Mouse (Mus musculus) spleen, embryonic (tissue): ENCODE data around the gene Frat1.
"Not testable (repeated sequence)": the region's sequence is repeated elsewhere in the genome, so short reads cannot be mapped to it uniquely, and the experiment has no call there.

Experiments used
- CTCF ChIA-PET: fragments of 350-600 bp; sonication (Branson Sonifier 250); formaldehyde crosslinking; loops from one replicate; lab custom pipeline; 2022; lab: Charles Lee

The Frat1 gene

GRCm38 (mm10) chr19:41842196-41842595 is 12.4 kb downstream of the Frat1 start:
- CTCF ChIA-PET: no interaction called here

DNA sequence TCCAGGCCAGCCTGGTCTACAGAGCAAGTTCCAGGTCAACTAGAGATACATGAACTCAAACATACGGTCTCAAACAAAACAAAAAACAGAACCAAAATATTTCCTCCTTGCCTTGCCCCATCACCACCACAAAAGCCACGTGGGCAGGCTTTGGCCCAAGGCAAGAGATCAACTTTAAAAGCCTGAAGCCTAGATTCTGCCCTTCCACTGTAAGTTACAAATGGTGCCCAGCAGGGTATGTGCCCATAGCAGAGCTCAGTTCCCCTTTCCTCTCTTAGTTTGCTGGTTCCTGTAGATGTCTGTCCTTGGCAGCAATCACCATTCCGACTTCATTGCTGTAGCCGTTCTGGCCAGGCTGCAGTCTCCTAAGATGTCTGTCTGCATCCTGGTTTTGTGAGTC is 12.9 kb downstream of the Frat1 start:
- CTCF ChIA-PET: no interaction called here

DNA sequence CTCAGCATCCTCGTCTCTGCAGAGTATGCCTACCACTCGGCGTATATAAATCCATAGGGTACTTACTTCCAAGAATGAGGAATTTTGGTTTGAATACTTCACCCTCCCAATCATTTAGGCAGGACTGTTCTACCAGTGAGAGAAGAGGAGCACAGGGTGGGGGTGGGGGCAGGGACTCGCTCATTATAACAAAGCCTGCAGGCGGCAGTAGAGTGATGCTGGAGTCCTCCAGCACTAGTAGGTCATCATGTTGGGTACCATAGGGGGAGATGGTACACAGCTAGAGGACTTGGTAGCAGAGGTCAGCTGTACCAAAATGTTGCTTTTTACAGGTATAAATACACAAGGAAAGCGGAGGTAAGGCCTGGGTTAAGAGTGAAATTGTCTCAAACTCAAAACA is 14.6 kb downstream of the Frat1 start:
- CTCF ChIA-PET: interaction anchor here (0.6 to 0.7 kb wide), 2 partner anchors 25 to 88 kb away, joined by 4 to 8 read pairs; no protein-coding TSS in a partner anchor

- CTCF ChIA-PET: interaction anchor here (0.5 to 1.1 kb wide), 4 partner anchors 16 to 106 kb away, joined by 3 to 14 read pairs (median 4); partner anchors contain the start of gene Frat1
These were observed 16.8 kb downstream of the Frat1 start for GRCm38 (mm10) chr19:41846366-41847090.

- CTCF ChIA-PET: interaction anchor here (0.5 to 1.1 kb wide), 3 partner anchors 17 to 58 kb away, joined by 3 to 4 read pairs (median 3); partner anchors contain the start of gene Frat1
These were observed 17.4 kb downstream of the Frat1 start for GRCm38 (mm10) chr19:41847091-41847581.

- CTCF ChIA-PET: interaction anchor here (0.6 kb wide), 1 partner anchor 35 kb away, joined by 4 read pairs; no protein-coding TSS in a partner anchor
These were observed 17.8 kb downstream of the Frat1 start for GRCm38 (mm10) chr19:41847614-41847991.

- CTCF ChIA-PET: interaction anchor here (0.6 kb wide), 1 partner anchor 232 kb away, joined by 3 read pairs; no protein-coding TSS in a partner anchor
These were observed 18.5 kb downstream of the Frat1 start, which contains the start of gene Frat2 for GRCm38 (mm10) chr19:41847992-41848851. Gene Frat2 (minus strand): TSS chr19:41848132.

DNA sequence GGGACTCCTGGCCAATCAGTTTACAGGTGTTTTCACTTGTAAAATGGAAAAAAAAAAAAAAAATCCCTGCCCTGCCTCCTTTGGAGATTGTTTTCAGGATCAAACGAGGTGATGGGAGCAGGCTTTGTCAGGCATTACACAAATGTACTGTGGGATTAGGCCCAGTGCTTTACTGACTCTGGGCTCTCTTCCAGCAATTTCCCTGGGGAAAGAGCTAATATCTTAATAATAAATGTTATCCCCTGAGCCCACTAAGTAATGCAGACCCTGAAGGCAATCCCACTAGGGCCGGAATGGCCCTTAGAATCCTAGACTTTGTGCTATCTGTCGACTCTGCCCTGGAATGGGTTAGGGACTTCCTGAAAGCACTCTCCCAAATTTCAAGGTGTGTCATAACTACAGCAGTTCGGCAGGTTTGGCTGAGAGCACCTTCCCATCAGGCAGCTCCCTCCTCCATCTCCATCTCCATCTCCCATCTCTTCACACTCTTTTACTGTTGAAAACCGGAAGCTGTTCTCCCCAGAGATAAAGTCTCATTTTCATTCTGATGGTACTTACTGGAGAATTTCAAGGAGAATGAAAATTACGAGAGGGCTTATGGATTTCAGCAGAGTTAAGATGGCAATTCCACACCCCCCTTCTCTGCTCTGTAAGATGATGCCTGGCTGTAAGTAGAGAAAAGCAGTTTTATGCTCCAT is 20.4 kb downstream of the Frat1 start:
- CTCF ChIA-PET: interaction anchor here (0.7 kb wide), 1 partner anchor 21 kb away, joined by 3 read pairs; no protein-coding TSS in a partner anchor

DNA sequence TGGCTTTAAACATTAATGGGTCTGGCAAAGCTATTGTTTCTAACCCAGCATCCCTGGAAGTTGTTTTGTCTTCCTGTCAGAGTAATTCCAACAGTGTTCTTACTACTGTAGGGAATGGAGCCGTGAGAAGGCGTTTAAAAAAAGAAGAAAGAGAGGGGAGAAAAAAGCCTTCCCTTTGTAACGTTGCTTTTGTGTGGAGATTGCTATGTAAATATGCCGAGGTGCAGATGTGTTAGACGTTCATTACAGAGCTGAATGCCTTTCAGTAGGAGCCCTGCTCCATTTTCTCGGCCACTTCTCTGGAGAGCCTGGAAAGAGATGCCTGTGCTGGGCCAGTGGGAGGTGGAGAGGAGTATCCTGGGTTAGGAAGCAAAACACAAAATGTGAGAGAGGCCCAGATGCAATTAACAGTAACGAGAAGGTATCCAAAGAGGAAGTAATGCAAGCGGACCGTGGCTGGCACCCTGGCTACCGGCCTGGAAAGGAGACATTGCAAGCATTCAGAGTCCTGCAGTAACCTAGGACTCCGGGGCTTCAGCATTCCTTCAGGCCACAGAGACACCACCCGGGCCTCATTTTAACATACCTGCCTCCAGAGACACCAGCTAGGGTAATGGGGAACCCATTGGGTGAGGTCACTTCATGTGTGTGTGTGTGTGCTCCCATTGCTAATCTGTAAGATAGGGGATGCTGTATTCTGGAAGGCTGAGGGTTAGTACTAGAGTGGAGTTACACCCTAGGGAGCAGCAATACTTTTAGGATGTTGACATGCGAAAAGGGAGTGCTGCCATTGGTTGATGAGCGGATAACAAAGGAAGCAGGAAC is 21.2 kb downstream of the Frat1 start:
- CTCF ChIA-PET: interaction anchor here (0.7 kb wide), 1 partner anchor 22 kb away, joined by 3 read pairs; no protein-coding TSS in a partner anchor

DNA sequence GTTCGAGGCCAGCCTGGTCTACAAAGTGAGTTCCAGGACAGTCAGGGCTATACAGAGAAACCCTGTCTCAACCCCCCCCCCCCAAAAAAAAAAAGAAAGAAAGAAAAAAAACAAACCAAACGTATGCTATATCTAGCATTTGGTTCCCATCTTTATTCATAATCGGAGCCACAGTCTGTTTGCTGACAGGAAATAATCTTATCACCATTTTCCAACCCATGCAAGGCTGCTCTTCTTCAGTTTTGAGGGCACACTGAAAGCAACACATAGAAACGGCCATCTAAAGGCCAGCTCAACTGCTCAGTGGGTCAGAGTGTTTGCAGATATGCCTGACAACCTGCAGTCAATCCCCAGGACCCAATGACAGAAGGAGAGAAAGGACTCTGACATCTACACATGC is 22.7 kb downstream of the Frat1 start:
- CTCF ChIA-PET: no interaction called here

- CTCF ChIA-PET: no interaction called here
These were observed 27.5 kb downstream of the Frat1 start for GRCm38 (mm10) chr19:41857086-41857762.

DNA sequence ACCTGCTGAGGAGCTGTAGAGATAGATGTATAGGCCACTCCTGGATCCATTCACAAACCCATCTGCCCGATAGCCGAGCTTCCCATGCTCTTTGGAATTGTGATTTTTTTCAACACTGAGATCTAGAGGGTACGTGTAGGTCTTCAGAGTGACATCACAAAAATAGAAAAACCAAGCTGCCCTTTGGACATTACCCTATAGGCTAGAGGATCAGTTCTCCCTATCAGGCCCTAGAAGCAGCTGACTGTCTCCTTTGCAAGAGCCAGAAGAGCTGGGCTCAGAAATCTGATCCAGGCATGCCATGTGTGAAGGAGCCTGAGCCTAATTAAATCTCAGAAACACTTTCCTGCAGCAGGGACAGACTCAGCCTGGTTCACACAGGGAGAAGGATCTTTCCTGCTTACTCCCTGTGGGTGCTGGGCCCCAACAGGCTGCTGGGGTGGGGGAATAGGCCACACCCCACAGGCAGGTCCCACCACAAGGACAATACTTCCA is 28.1 kb downstream of the Frat1 start:
- CTCF ChIA-PET: interaction anchor here (0.6 kb wide), 1 partner anchor 28 kb away, joined by 3 read pairs; the partner anchor contains the start of gene Frat1

DNA sequence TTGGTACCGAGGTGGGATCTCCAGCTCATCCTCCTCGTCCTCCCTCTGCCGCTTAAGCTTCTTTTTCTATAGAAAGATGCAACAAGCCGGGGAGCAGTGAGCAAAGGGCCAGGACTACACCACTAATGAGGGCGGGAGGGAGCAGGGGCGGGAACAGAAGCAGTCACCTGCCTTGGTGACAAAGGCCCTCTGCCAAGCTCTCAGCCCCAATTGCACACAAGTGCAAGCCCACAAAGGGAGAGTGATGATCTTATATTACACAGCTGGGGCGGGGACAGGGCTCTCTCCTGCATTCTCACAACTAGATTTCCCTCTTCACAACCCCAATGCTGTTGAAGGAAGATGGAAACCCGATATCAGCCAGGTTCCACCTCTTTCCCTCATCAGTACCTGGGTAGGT is 36.9 kb downstream of the Frat1 start:
- CTCF ChIA-PET: interaction anchor here (0.7 kb wide), 1 partner anchor 25 kb away, joined by 4 read pairs; no protein-coding TSS in a partner anchor

- CTCF ChIA-PET: interaction anchor here (0.5 to 0.6 kb wide), 2 partner anchors 25 to 64 kb away, joined by 5 to 8 read pairs; no protein-coding TSS in a partner anchor
These were observed 39.5 kb downstream of the Frat1 start for GRCm38 (mm10) chr19:41869296-41869695.

DNA sequence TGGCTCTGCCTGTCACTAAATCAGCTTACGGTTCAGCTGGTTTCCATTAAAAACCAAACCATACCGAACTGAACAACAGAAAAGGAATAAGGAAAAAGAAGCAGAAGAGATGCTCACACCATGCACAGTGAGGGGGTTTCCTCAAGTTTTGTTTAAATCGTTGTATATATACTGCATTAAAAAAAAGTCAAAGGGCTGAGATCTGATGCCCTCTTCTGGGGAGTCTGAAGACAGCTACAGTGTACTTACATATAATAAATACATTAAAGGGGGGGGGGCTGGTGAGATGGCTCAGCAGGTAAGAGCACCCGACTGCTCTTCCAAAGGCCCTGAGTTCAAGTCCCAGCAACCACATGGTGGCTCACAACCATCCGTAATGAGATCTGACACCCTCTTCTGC is 40.2 kb downstream of the Frat1 start:
- CTCF ChIA-PET: not testable (repeated sequence)

DNA sequence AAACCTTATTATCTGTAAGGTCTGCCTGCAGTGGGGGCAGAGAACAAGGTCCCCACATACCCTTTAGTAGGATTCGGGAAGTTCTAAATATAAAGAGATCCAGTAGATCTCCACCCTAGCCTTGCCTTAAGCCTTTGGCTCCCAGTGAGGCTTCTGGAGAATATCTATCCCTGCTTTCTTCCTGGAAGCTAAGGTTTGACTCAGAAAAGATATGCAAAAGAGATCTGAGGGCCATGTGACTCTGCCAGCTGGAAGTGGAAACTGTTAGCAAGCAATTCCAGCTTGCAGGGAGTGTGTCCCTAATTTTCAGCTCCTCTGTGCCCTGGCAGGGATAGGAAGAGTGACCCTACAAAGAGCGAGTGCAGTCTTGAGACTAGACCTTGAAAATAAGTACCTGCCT is 42.5 kb downstream of the Frat1 start:
- CTCF ChIA-PET: no interaction called here

DNA sequence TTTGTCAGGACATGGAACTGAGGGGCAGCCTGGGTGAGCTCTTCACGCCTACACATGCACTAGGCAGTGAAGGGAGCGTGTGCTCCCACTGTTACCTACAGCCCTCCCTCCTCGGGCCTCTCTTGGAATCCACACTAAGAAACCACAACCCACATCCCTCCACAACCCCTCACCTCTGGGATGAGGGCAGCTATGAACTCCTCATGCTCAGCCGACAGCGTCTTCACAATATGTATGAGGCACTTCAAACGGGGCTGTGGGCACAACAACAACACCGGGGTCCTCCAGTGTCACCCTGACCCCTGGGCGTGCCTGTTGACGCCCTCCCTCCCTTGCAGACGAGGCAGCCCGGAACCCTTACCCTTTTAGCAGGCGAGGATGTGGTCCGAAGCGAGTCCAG is 44.6 kb downstream of the Frat1 start:
- CTCF ChIA-PET: no interaction called here

- CTCF ChIA-PET: no interaction called here
These were observed 52.1 kb downstream of the Frat1 start for GRCm38 (mm10) chr19:41881842-41882241.
